In genomic region chr9:14028056-14028455, GRCm38 (mm10) we compare ENCODE assay signal across 26 mouse cellular contexts.
DNase-seq lines count a peak whose midpoint lies in the region; ATAC-seq and TF ChIP-seq lines count a peak whose summit lies in the region.
"Had no signal": no experiment of that assay in that cellular context is flagged by ENCODE, and none has a peak within 500 bp of the region (broad histone marks: within the 10 kb centered on the region; RNA-seq: fewer than 3 reads in every experiment).

No protein-coding gene starts in this region.

- H3ac ChIP-seq in myocyte (ENCODE audit: control insufficient read depth, insufficient read length): no peak overlapping the region

- no peak overlapping the region for H3K4me3 ChIP-seq in heart, adult 2 months
- no peak overlapping the region for H3K4me3 ChIP-seq in heart, embryonic 10.5 days
- H3K4me3 ChIP-seq in lung, embryonic 16.5 days (ENCODE audit: low read length): no peak overlapping the region
- H3K4me3 ChIP-seq in myocyte: no peak overlapping the region
- H3K4me3 ChIP-seq in gastrocnemius, adult 2 months: no peak overlapping the region
- H3K4me3 ChIP-seq: embryonic facial prominence, embryonic 12.5 days; erythroblast, embryonic 14.5 days; forebrain, embryonic 15.5 days; heart, embryonic 13.5 days; layer of hippocampus, adult 2 months had no signal

- no peaks in the 10 kb centered on the region for H3K9me3 ChIP-seq in heart, embryonic 10.5 days
- H3K9me3 ChIP-seq in lung, embryonic 16.5 days (ENCODE audit: control insufficient read depth, low read length): no peaks in the 10 kb centered on the region
- H3K9me3 ChIP-seq: embryonic facial prominence, embryonic 12.5 days; forebrain, embryonic 15.5 days; G1E; heart, embryonic 13.5 days had no signal

- 64% methylated on average over 5 of the region's 5 CpGs for WGBS in heart, adult 2 months
- WGBS in heart, embryonic 10.5 days: 73% methylated on average over 5 of the region's 5 CpGs
- WGBS in lung, embryonic 16.5 days: 33% methylated on average over 5 of the region's 5 CpGs

- no peaks in the 10 kb centered on the region for H3K27me3 ChIP-seq in heart, adult 2 months (ENCODE audit: control insufficient read depth, insufficient read depth, low read length)
- no peaks in the 10 kb centered on the region for H3K27me3 ChIP-seq in heart, embryonic 10.5 days (ENCODE audit: insufficient read depth, poor library complexity, severe bottlenecking)
- H3K27me3 ChIP-seq in lung, embryonic 16.5 days (ENCODE audit: control insufficient read depth, insufficient read depth, low read depth, low read length): no peaks in the 10 kb centered on the region
- no peaks in the 10 kb centered on the region for H3K27me3 ChIP-seq in myocyte (ENCODE audit: control insufficient read depth, insufficient read depth, insufficient read length)
- H3K27me3 ChIP-seq: embryonic facial prominence, embryonic 12.5 days; forebrain, embryonic 15.5 days; heart, embryonic 13.5 days had no signal

- H3K9ac ChIP-seq in heart, adult 2 months (ENCODE audit: low read depth, low read length): no peak overlapping the region
- H3K9ac ChIP-seq in lung, embryonic 16.5 days (ENCODE audit: low read length): no peak overlapping the region
- H3K9ac ChIP-seq: embryonic facial prominence, embryonic 12.5 days; forebrain, embryonic 15.5 days; heart, embryonic 13.5 days; hindbrain, embryonic 14.5 days had no signal

- H3K79me2 ChIP-seq in heart, adult 2 months (replicated peaks; ENCODE audit: control insufficient read depth, insufficient read depth, low read length): no peaks in the 10 kb centered on the region
- no peaks in the 10 kb centered on the region for H3K79me2 ChIP-seq in myocyte (ENCODE audit: control insufficient read depth, insufficient read depth)

- no peak for TF ChIP-seq EP300 in heart, adult 2 months (IDR thresholded peaks at IDR 0.05; ENCODE audit: insufficient read depth, low read depth, low read length)

- H3K36me3 ChIP-seq in heart, adult 2 months (ENCODE audit: control insufficient read depth, insufficient read depth, low read length): no peaks in the 10 kb centered on the region
- H3K36me3 ChIP-seq in heart, embryonic 10.5 days: no peaks in the 10 kb centered on the region
- no peaks in the 10 kb centered on the region for H3K36me3 ChIP-seq in lung, embryonic 16.5 days (ENCODE audit: control insufficient read depth, insufficient read depth, low read length)
- no peaks in the 10 kb centered on the region for H3K36me3 ChIP-seq in myocyte (ENCODE audit: control insufficient read depth, insufficient read depth)
- H3K36me3 ChIP-seq: embryonic facial prominence, embryonic 12.5 days; forebrain, embryonic 15.5 days; G1E; heart, embryonic 13.5 days had no signal

- ATAC-seq in lung, embryonic 16.5 days (ENCODE audit: low read depth): peak; percentile 92
- ATAC-seq: activated CD4-positive, CD25-positive, alpha-beta regulatory T cell, adult 4 months; forebrain, embryonic 15.5 days; intestine, embryonic 16.5 days had no signal

- no peak for DNase-seq in heart, adult 2 months
- DNase-seq in heart, embryonic 10.5 days (ENCODE audit: low spot score): no peak
- peak; percentile 41 for DNase-seq in kidney, postnatal 10 days
- no peak for DNase-seq in kidney, adult 18-20 months
- no peak for DNase-seq in gastrocnemius, adult 2 months
- DNase-seq: adrenal gland, postnatal 14 days; cerebellum, adult 11 months; cerebellum, postnatal 10 days; gastrocnemius, postnatal 36 days; heart, postnatal 36 days; layer of hippocampus, postnatal 36 days; liver; retina, postnatal 1 day; thymus, postnatal 14 days had no signal

- peak overlapping the region; percentile 45 for H3K27ac ChIP-seq in heart, adult 2 months
- no peak overlapping the region for H3K27ac ChIP-seq in heart, embryonic 10.5 days
- H3K27ac ChIP-seq in lung, embryonic 16.5 days (ENCODE audit: low read length): no peak overlapping the region
- no peak overlapping the region for H3K27ac ChIP-seq in gastrocnemius, adult 2 months
- H3K27ac ChIP-seq: embryonic facial prominence, embryonic 12.5 days; forebrain, embryonic 15.5 days; heart, embryonic 13.5 days; hindbrain, embryonic 14.5 days; layer of hippocampus, adult 2 months had no signal

- no peak for TF ChIP-seq POLR2A in heart, adult 2 months (IDR thresholded peaks at IDR 0.05; ENCODE audit: insufficient read depth, low read depth, low read length)
- TF ChIP-seq POLR2A in myocyte (IDR thresholded peaks at IDR 0.05; ENCODE audit: insufficient read length, low read depth): no peak

- intact Hi-C loops in heart, adult 2 months (cut with DNase I): no loop called here
- intact Hi-C loops in gastrocnemius, adult 2 months (cut with DNase I): no loop called here

- TF ChIP-seq CTCF in heart, adult 2 months (IDR thresholded peaks at IDR 0.05): no peak
- TF ChIP-seq CTCF in gastrocnemius, adult 2 months (IDR thresholded peaks at IDR 0.05): no peak

- H3K4me2 ChIP-seq in lung, embryonic 16.5 days (ENCODE audit: low read depth, low read length): no peak overlapping the region
- peak overlapping the region; percentile 38 for H3K4me2 ChIP-seq in myocyte (ENCODE audit: low read depth)
- H3K4me2 ChIP-seq: embryonic facial prominence, embryonic 12.5 days; forebrain, embryonic 15.5 days; heart, embryonic 13.5 days; hindbrain, embryonic 14.5 days; midbrain, embryonic 11.5 days had no signal

- peaks cover 2% of the 10 kb centered on the region; the same call in 1 of the 2 replicates for H3K4me1 ChIP-seq in heart, adult 2 months (ENCODE audit: control insufficient read depth, insufficient read depth, low read length)
- no peaks in the 10 kb centered on the region for H3K4me1 ChIP-seq in heart, embryonic 10.5 days
- peaks cover 15% of the 10 kb centered on the region for H3K4me1 ChIP-seq in lung, embryonic 16.5 days (replicated peaks; ENCODE audit: control insufficient read depth, insufficient read depth, low read length)
- H3K4me1 ChIP-seq: heart, embryonic 13.5 days had no signal

TF ChIP-seq in myocyte, 11 proteins besides CTCF, POLR2A, EP300 and RAD21:
- TF ChIP-seq MAX (IDR thresholded peaks at IDR 0.05; ENCODE audit: low read depth) (no peak), MYOD1 (IDR thresholded peaks at IDR 0.05; ENCODE audit: control insufficient read depth in 1 of 3, insufficient read length in 2 of 3, low read depth in 2 of 3) (peak in 1 of 3 experiments; percentile 26), POLR2AphosphoS2 (IDR thresholded peaks at IDR 0.05; ENCODE audit: insufficient read length, low read depth) (no peak), REST (IDR thresholded peaks at IDR 0.05; ENCODE audit: insufficient read depth, insufficient read length) (no peak), TCF12 (IDR thresholded peaks at IDR 0.05; ENCODE audit: insufficient read depth, poor library complexity, severe bottlenecking) (no peak), CEBPB (IDR thresholded peaks at IDR 0.05; ENCODE audit: insufficient read depth, poor library complexity, severe bottlenecking) (no peak), E2F4 (IDR thresholded peaks at IDR 0.05; ENCODE audit: insufficient read depth) (no peak), MYOG (IDR thresholded peaks at IDR 0.05; ENCODE audit: control insufficient read depth in 1 of 3, insufficient read depth in 1 of 3, insufficient read length in 2 of 3, low read depth in 2 of 3) (peak in 1 of 3 experiments; percentile 10), SRF (IDR thresholded peaks at IDR 0.05; ENCODE audit: control insufficient read depth, insufficient read length, low read depth) (no peak), TCF3 (IDR thresholded peaks at IDR 0.05; ENCODE audit: insufficient read length, low read depth) (no peak), USF1 (IDR thresholded peaks at IDR 0.05; ENCODE audit: low read depth) (no peak)
TF ChIP-seq in myocyte: peak in this region for 2.
